Mouse (Mus musculus): ENCODE measurements around the gene C1ra. TPM values are rescaled to one million over a fixed set of nuclear protein-coding genes. Genes with fewer than 3 reads are reported as not detected.
"Not testable (repeated sequence)": the region's sequence is repeated elsewhere in the genome, so short reads cannot be mapped to it uniquely, and the experiment has no call there.

C1ra gene
- polyA plus RNA-seq, 1 experiment = 11.3 TPM

- no peak for TF ChIP-seq CTCF (IDR thresholded peaks at IDR 0.05; ENCODE audit: borderline replicate concordance, control insufficient read depth, extremely low read depth, insufficient read depth, low read length, poor library complexity)
- TF ChIP-seq POLR2A (IDR thresholded peaks at IDR 0.05; ENCODE audit: control insufficient read depth, extremely low read depth, insufficient read depth, low read length, poor library complexity) = no peak
- no peak for DNase-seq
- no peak overlapping the region for H3K27ac ChIP-seq (ENCODE audit: control insufficient read depth, insufficient read depth, low read length)
- H3K4me1 ChIP-seq (replicated peaks; ENCODE audit: control insufficient read depth, insufficient read depth, low read length) = no peaks in the 10 kb centered on the region
- no peaks in the 10 kb centered on the region for H3K27me3 ChIP-seq (ENCODE audit: control insufficient read depth, insufficient read depth, low read length)
- no peaks in the 10 kb centered on the region for H3K36me3 ChIP-seq (ENCODE audit: control insufficient read depth, insufficient read depth, low read length)
- H3K4me3 ChIP-seq (ENCODE audit: control insufficient read depth, insufficient read depth, low read length) = no peak overlapping the region
- WGBS = 92% methylated on average over 3 of the region's 3 CpGs
Measured at GRCm38 (mm10) chr6:124549023-124549550, 36.9 kb downstream of the C1ra start.

- DNase-seq = no peak
- TF ChIP-seq POLR2A (IDR thresholded peaks at IDR 0.05; ENCODE audit: control insufficient read depth, extremely low read depth, insufficient read depth, low read length, poor library complexity) (no peak), CTCF (IDR thresholded peaks at IDR 0.05; ENCODE audit: borderline replicate concordance, control insufficient read depth, extremely low read depth, insufficient read depth, low read length, poor library complexity) (no peak)
- WGBS = 92% methylated on average over 22 of the region's 22 CpGs
Measured at GRCm38 (mm10) chr6:124552766-124553165, 40.6 kb downstream of the C1ra start.

GRCm38 (mm10) chr6:124555956-124556355 lies 43.8 kb downstream of the C1ra start:
- WGBS = 82% methylated on average over 2 of the region's 2 CpGs

More at GRCm38 (mm10) chr6:124552766-124553165, 40.6 kb downstream of the C1ra start:
- Histone ChIP-seq H3K27me3 (ENCODE audit: control insufficient read depth, insufficient read depth, low read length) (no peaks in the 10 kb centered on the region), H3K4me3 (ENCODE audit: control insufficient read depth, insufficient read depth, low read length) (no peak overlapping the region), H3K36me3 (ENCODE audit: control insufficient read depth, insufficient read depth, low read length) (no peaks in the 10 kb centered on the region), H3K4me1 (replicated peaks; ENCODE audit: control insufficient read depth, insufficient read depth, low read length) (no peaks in the 10 kb centered on the region), H3K27ac (ENCODE audit: control insufficient read depth, insufficient read depth, low read length) (no peak overlapping the region)

GRCm38 (mm10) chr6:124561156-124561555 lies 49.0 kb downstream of the C1ra start:
- not testable (repeated sequence) for H3K36me3 ChIP-seq (ENCODE audit: control insufficient read depth, insufficient read depth, low read length); H3K27ac ChIP-seq (ENCODE audit: control insufficient read depth, insufficient read depth, low read length); DNase-seq; H3K4me3 ChIP-seq (ENCODE audit: control insufficient read depth, insufficient read depth, low read length); H3K4me1 ChIP-seq (replicated peaks; ENCODE audit: control insufficient read depth, insufficient read depth, low read length); H3K27me3 ChIP-seq (ENCODE audit: control insufficient read depth, insufficient read depth, low read length)
- 96% methylated on average over 4 of the region's 4 CpGs for whole genome bisulfite sequencing

More at GRCm38 (mm10) chr6:124555956-124556355, 43.8 kb downstream of the C1ra start:
- not testable (repeated sequence) for DNase-seq; H3K4me3 ChIP-seq (ENCODE audit: control insufficient read depth, insufficient read depth, low read length); H3K27ac ChIP-seq (ENCODE audit: control insufficient read depth, insufficient read depth, low read length); H3K36me3 ChIP-seq (ENCODE audit: control insufficient read depth, insufficient read depth, low read length); H3K27me3 ChIP-seq (ENCODE audit: control insufficient read depth, insufficient read depth, low read length); H3K4me1 ChIP-seq (replicated peaks; ENCODE audit: control insufficient read depth, insufficient read depth, low read length)

GRCm38 (mm10) chr6:124561611-124562010 lies 49.4 kb downstream of the C1ra start:
- WGBS = 98% methylated on average over 2 of the region's 2 CpGs
- H3K27ac ChIP-seq (ENCODE audit: control insufficient read depth, insufficient read depth, low read length); H3K36me3 ChIP-seq (ENCODE audit: control insufficient read depth, insufficient read depth, low read length): not testable (repeated sequence)

GRCm38 (mm10) chr6:124570026-124570425 lies 57.8 kb downstream of the C1ra start, which contains the start of gene C1rb:
Gene C1rb (plus strand): TSS chr6:124570294.
- WGBS = 5% methylated on average over 8 of the region's 8 CpGs
- H3K36me3 ChIP-seq (ENCODE audit: control insufficient read depth, insufficient read depth, low read length) = no peaks in the 10 kb centered on the region
- H3K4me1 ChIP-seq (replicated peaks; ENCODE audit: control insufficient read depth, insufficient read depth, low read length) = no peaks in the 10 kb centered on the region
- H3K4me3 ChIP-seq (ENCODE audit: control insufficient read depth, insufficient read depth, low read length) = no peak within 1 kb of the TSS
- TF ChIP-seq CTCF (IDR thresholded peaks at IDR 0.05; ENCODE audit: borderline replicate concordance, control insufficient read depth, extremely low read depth, insufficient read depth, low read length, poor library complexity) = no peak
- TF ChIP-seq POLR2A (IDR thresholded peaks at IDR 0.05; ENCODE audit: control insufficient read depth, extremely low read depth, insufficient read depth, low read length, poor library complexity) = no peak
- no peak within 1 kb of the TSS for H3K27ac ChIP-seq (ENCODE audit: control insufficient read depth, insufficient read depth, low read length)
- DNase-seq = peak; percentile 40
- H3K27me3 ChIP-seq (ENCODE audit: control insufficient read depth, insufficient read depth, low read length) = no peaks in the 10 kb centered on the region

More at GRCm38 (mm10) chr6:124561611-124562010, 49.4 kb downstream of the C1ra start:
- not testable (repeated sequence) for H3K27me3 ChIP-seq (ENCODE audit: control insufficient read depth, insufficient read depth, low read length); DNase-seq; H3K4me1 ChIP-seq (replicated peaks; ENCODE audit: control insufficient read depth, insufficient read depth, low read length); H3K4me3 ChIP-seq (ENCODE audit: control insufficient read depth, insufficient read depth, low read length)

Other genes starting within 250 kb of the C1ra start
- gene Cd163, start 207.7 kb upstream of the C1ra start, polyA plus RNA-seq (2012; rRNA removed) = 0.94 and 1.4 TPM in 2 replicates
- 47.6 and 49.2 TPM in 2 replicates for gene Pex5, start 97.3 kb upstream of the C1ra start, polyA plus RNA-seq (2012; rRNA removed)
- gene Clstn3, start 47.6 kb upstream of the C1ra start, polyA plus RNA-seq (2012; rRNA removed) = 9.0 and 16.6 TPM in 2 replicates
- 1.2 and 1.5 TPM in 2 replicates for gene C1rl, start 19.3 kb upstream of the C1ra start, polyA plus RNA-seq (2012; rRNA removed)
- 17.3 and 26.8 TPM in 2 replicates for gene C1s1, start 30.0 kb downstream of the C1ra start, polyA plus RNA-seq (2012; rRNA removed)
- not detected in 2 replicates for gene C1rb, start 57.9 kb downstream of the C1ra start, polyA plus RNA-seq (2012; rRNA removed)
- gene C1s2, start 123.7 kb downstream of the C1ra start, polyA plus RNA-seq (2012; rRNA removed) = 0.08 and 0.13 TPM in 2 replicates
- gene Lpcat3, start 150.6 kb downstream of the C1ra start, polyA plus RNA-seq (2012; rRNA removed) = 173 and 184 TPM in 2 replicates
- gene Emg1, start 199.8 kb downstream of the C1ra start, polyA plus RNA-seq (2012; rRNA removed) = 203 and 210 TPM in 2 replicates
- gene Phb2, start 199.9 kb downstream of the C1ra start, polyA plus RNA-seq (2012; rRNA removed) = 150 and 171 TPM in 2 replicates
- 210 and 212 TPM in 2 replicates for gene Ptpn6, start 226.3 kb downstream of the C1ra start, polyA plus RNA-seq (2012; rRNA removed)
- gene Grcc10, start 229.0 kb downstream of the C1ra start, polyA plus RNA-seq (2012; rRNA removed) = 265 and 352 TPM in 2 replicates
- gene Gm45234, start 243.6 kb downstream of the C1ra start, polyA plus RNA-seq (2012; rRNA removed) = not detected in 2 replicates
- gene Atn1, start 244.1 kb downstream of the C1ra start, polyA plus RNA-seq (2012; rRNA removed) = 48.3 and 51.6 TPM in 2 replicates

Data from thymus, adult 2 months (tissue).